Mouse (Mus musculus) MEL (cell line): Measurements from ENCODE around the gene Fancc.

Experiments used
- CHD1 ChIP-seq: IDR thresholded peaks from 2 replicates; pipeline ENCODE4 v1.6.1; 2012; ENCODE audit warnings: low read depth, mild to moderate bottlenecking, inconsistent platforms, low read length, improper control_type of control experiment
- CHD2 ChIP-seq: IDR thresholded peaks from 2 replicates; pipeline ENCODE4 v1.6.1; 2011; ENCODE audit warnings: low read length, improper control_type of control experiment
- CTCF ChIP-seq, 3 experiments: IDR thresholded peaks in 2 of 3; conservative IDR thresholded peaks in 1 of 3; 2 replicates each; pipeline ENCODE4 v1.5.1; 2011 to 2012; ENCODE audit warnings: low read length in 3 of 3, low read depth in 2 of 3, mild to moderate bottlenecking in 2 of 3, improper control_type of control experiment in 1 of 3, inconsistent platforms in 1 of 3, mixed read lengths in 1 of 3, moderate library complexity in 1 of 3; ENCODE audit not compliant: control insufficient read depth in 1 of 3, insufficient read depth in 1 of 3, poor library complexity in 1 of 3, severe bottlenecking in 1 of 3
- E2F4 ChIP-seq: IDR thresholded peaks from 2 replicates; pipeline ENCODE4 v1.6.1; 2011; ENCODE audit warnings: low read depth, low read length, improper control_type of control experiment, borderline replicate concordance
- ELF1 ChIP-seq: IDR thresholded peaks from 2 replicates; pipeline ENCODE4 v1.6.1; 2014; ENCODE audit warnings: low read depth, mild to moderate bottlenecking, inconsistent platforms, low read length, improper control_type of control experiment, moderate library complexity
- EP300 ChIP-seq, 2 experiments: IDR thresholded peaks; 2 replicates each; pipeline ENCODE4 v1.6.1; 2011; ENCODE audit warnings: improper control_type of control experiment in 2 of 2, low read length in 2 of 2, low read depth in 1 of 2, mild to moderate bottlenecking in 1 of 2
- MXI1 ChIP-seq: IDR thresholded peaks from 2 replicates; pipeline ENCODE4 v1.6.1; 2011; ENCODE audit warnings: mild to moderate bottlenecking, low read depth, low read length, improper control_type of control experiment
- POLR2A ChIP-seq, 2 experiments: IDR thresholded peaks; 2 replicates each; pipeline ENCODE4 v1.6.1; 2011 to 2012; ENCODE audit warnings: low read length in 2 of 2, mild to moderate bottlenecking in 2 of 2, control low read depth in 1 of 2, improper control_type of control experiment in 1 of 2, low read depth in 1 of 2, moderate library complexity in 1 of 2; ENCODE audit not compliant: control insufficient read depth in 1 of 2, insufficient read depth in 1 of 2, poor library complexity in 1 of 2
- ZNF384 ChIP-seq: IDR thresholded peaks from 2 replicates; pipeline ENCODE4 v1.6.1; 2012; ENCODE audit warnings: low read depth, mild to moderate bottlenecking, inconsistent platforms, low read length, improper control_type of control experiment

GRCm38 (mm10) chr13:63402823-63403222 lies 94.3 kb downstream of the Fancc start:
- TF ChIP-seq POLR2A (IDR thresholded peaks at IDR 0.05; ENCODE audit: control insufficient read depth in 1 of 2, insufficient read depth in 1 of 2, low read depth in 1 of 2, low read length in 2 of 2, poor library complexity in 1 of 2): no peak
- no peak for TF ChIP-seq E2F4
- TF ChIP-seq CTCF (IDR thresholded peaks at IDR 0.05 in 2 of 3, conservative IDR thresholded peaks at IDR 0.05 in 1 of 3; ENCODE audit: control insufficient read depth in 1 of 3, insufficient read depth in 1 of 3, low read depth in 2 of 3, low read length in 3 of 3, poor library complexity in 1 of 3, severe bottlenecking in 1 of 3): no peak
- TF ChIP-seq CHD2: no peak
- TF ChIP-seq EP300 (IDR thresholded peaks at IDR 0.05; ENCODE audit: low read depth in 1 of 2, low read length in 2 of 2): no peak
- no peak for TF ChIP-seq ELF1
- TF ChIP-seq CHD1: no peak
- TF ChIP-seq ZNF384: no peak
- no peak for TF ChIP-seq MXI1
